Mouse (Mus musculus) kidney, adult 2 months (tissue): ENCODE results near the gene Nedd4. TPM values are rescaled to one million over a fixed set of nuclear protein-coding genes. Genes with fewer than 3 reads are reported as not detected.

Source experiments
- DNase-seq: peaks from one replicate; pipeline ENCODE4 v3.0.0; 2021
- H3K27ac ChIP-seq: fragments of 200-500 bp; 2 replicates; pipeline ENCODE4 v1.5.1; 2012; ENCODE audit warnings: low read depth, low read length, control low read depth, inconsistent platforms; ENCODE audit not compliant: insufficient read depth
- H3K27me3 ChIP-seq: fragments of 200-500 bp; replicated peaks from 2 replicates; pipeline ENCODE4 v1.6.1; 2012; ENCODE audit warnings: mild to moderate bottlenecking, moderate library complexity, low read length, inconsistent platforms; ENCODE audit not compliant: control insufficient read depth, insufficient read depth
- H3K36me3 ChIP-seq: fragments of 200-500 bp; 2 replicates; pipeline ENCODE4 v1.6.1; 2012; ENCODE audit warnings: mild to moderate bottlenecking, moderate library complexity, low read length, inconsistent platforms; ENCODE audit not compliant: control insufficient read depth, insufficient read depth
- H3K4me1 ChIP-seq: fragments of 200-500 bp; 2 replicates; pipeline ENCODE4 v1.6.1; 2011; ENCODE audit warnings: low read length; ENCODE audit not compliant: control insufficient read depth, insufficient read depth
- H3K4me3 ChIP-seq: fragments of 200-500 bp; 2 replicates; pipeline ENCODE4 v1.5.1; 2011; ENCODE audit warnings: mild to moderate bottlenecking, low read depth, low read length, control low read depth; ENCODE audit not compliant: insufficient read depth
- CTCF ChIP-seq: fragments of 200-500 bp; conservative IDR thresholded peaks from 2 replicates; pipeline ENCODE4 v1.5.1; 2011; ENCODE audit warnings: low read depth, mild to moderate bottlenecking, control low read depth, low read length, moderate library complexity, mixed read lengths; ENCODE audit not compliant: insufficient read depth, insufficient read length
- POLR2A ChIP-seq: fragments of 200-500 bp; IDR thresholded peaks from one replicate; pipeline ENCODE4 v1.6.1; 2011; ENCODE audit warnings: low read depth, low read length, control low read depth
- WGBS: fragments of 180-500 bp; shearing (Covaris S2); methylation state at CpG from one replicate; pipeline ENCODE4 v1.1.7; 2018; 5-methylcytosine and 5-hydroxymethylcytosine counted together
- polyA plus RNA-seq: library from polyadenylated mRNA; depleted of rRNA; stranded (reverse); fragments of >200 nt; gene quantifications from 2 replicates; pipeline ENCODE4 v1.2.3, GENCODE M21; 2012

Gene Nedd4
- polyA plus RNA-seq, 1 experiment = 118 TPM

DNA sequence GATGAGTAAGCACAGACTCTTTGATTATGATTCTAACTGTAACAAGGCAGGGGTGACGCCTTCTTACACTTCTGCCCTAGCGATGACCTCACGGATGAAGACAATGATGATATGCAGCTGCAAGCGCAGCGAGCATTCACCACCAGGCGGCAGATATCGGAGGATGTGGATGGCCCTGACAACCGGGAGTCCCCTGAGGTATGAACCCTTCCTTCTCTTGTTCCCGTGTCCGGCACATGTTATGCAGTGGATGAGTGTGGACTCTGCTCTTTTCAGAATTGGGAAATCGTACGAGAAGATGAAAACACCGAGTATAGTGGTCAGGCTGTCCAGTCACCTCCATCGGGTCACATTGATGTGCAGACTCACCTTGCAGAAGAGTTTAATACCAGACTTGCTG is 59.1 kb downstream of the Nedd4 start:
- Histone ChIP-seq H3K36me3 (peaks cover 17% of the 10 kb centered on the region), H3K4me1 (no peaks in the 10 kb centered on the region), H3K4me3 (no peak overlapping the region), H3K27me3 (no peaks in the 10 kb centered on the region), H3K27ac (no peak overlapping the region)
- TF ChIP-seq CTCF = no peak; the same call in 1 of the 2 replicates
- no peak for TF ChIP-seq POLR2A
- WGBS = 79% methylated on average over 14 of the region's 14 CpGs
- DNase-seq = no peak

DNA sequence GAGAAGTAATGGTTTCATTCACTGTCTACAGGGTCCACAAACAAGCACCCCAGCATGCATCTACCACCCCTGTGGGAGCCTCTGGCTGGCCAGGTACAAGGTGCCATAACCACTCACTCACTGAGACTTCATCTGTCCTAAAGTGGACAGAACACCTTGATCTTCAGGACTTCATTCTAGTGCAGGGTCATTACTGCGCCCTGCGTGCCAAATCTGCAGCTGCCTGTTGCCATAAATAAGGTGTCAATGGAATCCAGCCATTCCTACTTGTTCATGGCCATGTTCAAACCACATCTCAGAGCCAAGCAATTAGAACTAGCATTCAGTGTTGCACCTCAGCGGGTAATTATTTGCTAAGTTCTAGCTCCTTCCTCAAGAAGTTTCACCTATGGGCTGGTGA is 60.5 kb downstream of the Nedd4 start:
- Histone ChIP-seq H3K27me3 (no peaks in the 10 kb centered on the region), H3K4me1 (no peaks in the 10 kb centered on the region), H3K27ac (no peak overlapping the region), H3K4me3 (no peak overlapping the region), H3K36me3 (peaks cover 17% of the 10 kb centered on the region)
- DNase-seq = no peak
- TF ChIP-seq POLR2A = no peak
- no peak for TF ChIP-seq CTCF
- 94% methylated on average over 3 of the region's 3 CpGs for WGBS

DNA sequence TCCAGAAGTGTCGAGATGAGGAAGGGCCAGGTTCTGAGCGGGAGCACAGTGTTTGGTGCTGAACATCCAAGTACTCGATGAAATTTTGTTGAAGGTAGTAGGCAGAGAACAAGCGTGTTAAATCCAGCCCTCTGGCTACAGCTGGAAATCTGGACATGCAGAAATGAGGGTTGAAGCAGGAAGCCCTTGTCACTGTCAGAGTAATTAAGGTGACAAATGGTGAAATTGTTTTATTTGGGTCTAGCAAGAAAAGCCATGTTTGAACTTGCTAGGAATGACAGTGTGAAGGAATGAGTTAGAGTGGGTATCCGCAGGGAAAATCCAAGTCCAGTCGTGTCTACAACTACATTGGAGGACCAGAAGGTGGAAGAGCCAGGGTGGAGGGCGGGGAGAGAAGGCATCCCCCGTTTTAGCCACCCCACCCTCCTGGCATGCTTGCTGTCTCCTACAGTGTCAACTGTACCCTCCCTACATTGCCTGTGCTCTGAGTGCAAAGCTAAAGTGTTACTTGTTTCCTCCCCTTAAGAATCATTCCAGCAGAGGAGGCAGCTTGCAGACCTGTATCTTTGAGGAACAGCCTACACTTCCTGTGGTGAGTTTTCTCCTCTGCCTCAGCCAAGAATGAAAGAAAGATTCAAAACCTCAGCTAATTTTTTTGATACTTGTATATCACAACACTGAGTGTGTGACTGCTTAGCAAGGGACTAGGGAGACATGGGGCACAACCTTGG is 62.5 kb downstream of the Nedd4 start:
- Histone ChIP-seq H3K4me3 (no peak overlapping the region), H3K27ac (no peak overlapping the region; the same call in 1 of the 2 replicates), H3K4me1 (no peaks in the 10 kb centered on the region), H3K27me3 (no peaks in the 10 kb centered on the region), H3K36me3 (peaks cover 14% of the 10 kb centered on the region)
- peak; percentile 28 for DNase-seq
- TF ChIP-seq CTCF = no peak
- no peak for TF ChIP-seq POLR2A
- 52% methylated on average over 8 of the region's 8 CpGs for WGBS

GRCm38 (mm10) chr9:72733966-72734365 is 71.8 kb downstream of the Nedd4 start:
- Histone ChIP-seq H3K4me1 (no peaks in the 10 kb centered on the region), H3K27ac (no peak overlapping the region), H3K27me3 (no peaks in the 10 kb centered on the region), H3K36me3 (peaks cover 25% of the 10 kb centered on the region), H3K4me3 (no peak overlapping the region)
- peak; percentile 77 for TF ChIP-seq CTCF
- no peak for TF ChIP-seq POLR2A
- DNase-seq = peak; percentile 52
- 51% methylated on average over 3 of the region's 3 CpGs for WGBS

DNA sequence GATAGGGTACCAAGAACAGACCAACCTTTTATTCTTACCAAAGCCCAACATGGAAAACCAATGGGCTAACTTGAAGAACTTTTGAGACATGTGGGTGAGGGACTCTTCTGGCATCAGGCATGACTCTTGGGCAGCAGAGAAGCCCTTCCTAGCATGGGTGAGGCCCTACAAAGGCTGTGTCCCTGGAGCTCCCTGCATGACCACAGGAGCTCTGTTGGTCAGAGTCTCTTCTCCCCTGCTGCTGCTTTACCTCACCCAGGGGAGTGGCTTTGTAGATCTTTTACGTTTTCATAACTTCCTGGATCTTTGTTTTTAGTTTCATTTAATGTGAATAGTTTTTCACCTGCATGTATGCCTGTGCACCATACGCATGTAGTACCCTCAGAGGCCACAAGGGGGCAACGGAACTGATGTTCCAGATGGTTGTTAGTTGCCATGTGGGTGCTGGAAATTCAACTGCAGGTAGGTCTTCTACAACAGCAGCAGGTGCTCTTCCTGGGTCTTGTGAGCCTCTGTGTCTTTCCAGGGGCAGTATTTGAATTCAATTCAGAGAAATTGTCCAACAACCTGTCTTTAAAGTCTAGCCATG is 73.8 kb downstream of the Nedd4 start:
- WGBS = 62% methylated on average over 3 of the region's 3 CpGs
- no peaks in the 10 kb centered on the region for H3K4me1 ChIP-seq
- DNase-seq = peak; percentile 55
- no peak for TF ChIP-seq POLR2A
- TF ChIP-seq CTCF = peak; percentile 73
- H3K36me3 ChIP-seq = peaks cover 33% of the 10 kb centered on the region
- H3K27me3 ChIP-seq = no peaks in the 10 kb centered on the region
- no peak overlapping the region for H3K27ac ChIP-seq
- no peak overlapping the region for H3K4me3 ChIP-seq

- Histone ChIP-seq H3K27ac (no peak overlapping the region), H3K27me3 (no peaks in the 10 kb centered on the region), H3K4me3 (no peak overlapping the region), H3K4me1 (no peaks in the 10 kb centered on the region), H3K36me3 (peaks cover 20% of the 10 kb centered on the region)
- no peak for TF ChIP-seq CTCF
- no peak for TF ChIP-seq POLR2A
- DNase-seq = no peak
- 98% methylated on average over 6 of the region's 6 CpGs for WGBS
Observed at GRCm38 (mm10) chr9:72741206-72741605, 79.1 kb downstream of the Nedd4 start.

- Histone ChIP-seq H3K4me3 (no peak overlapping the region), H3K36me3 (peaks cover 5% of the 10 kb centered on the region), H3K27me3 (no peaks in the 10 kb centered on the region), H3K4me1 (no peaks in the 10 kb centered on the region), H3K27ac (no peak overlapping the region)
- no peak for DNase-seq
- TF ChIP-seq CTCF (no peak), POLR2A (no peak)
- 80% methylated on average over 5 of the region's 5 CpGs for WGBS
Observed at GRCm38 (mm10) chr9:72746278-72746677, 84.1 kb downstream of the Nedd4 start.

DNA sequence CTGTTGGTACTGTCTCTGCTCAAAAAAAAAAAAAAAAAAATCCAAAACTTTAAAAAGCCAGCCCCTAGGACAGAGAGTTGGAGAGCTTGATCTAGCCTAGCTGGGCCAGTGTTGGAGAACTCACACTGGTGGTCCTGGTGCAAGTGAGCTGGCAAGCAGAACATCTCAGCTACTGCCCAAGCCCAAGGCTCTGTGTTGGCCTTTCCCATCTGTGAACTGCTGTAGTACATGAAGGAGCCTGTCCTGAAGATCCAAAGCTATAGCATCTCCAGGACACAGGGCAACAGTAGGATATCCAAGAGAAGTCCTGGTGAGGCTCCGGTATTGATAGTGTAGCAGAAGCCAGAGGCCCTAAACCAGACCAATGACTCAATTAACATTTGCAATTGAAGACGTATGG is 88.1 kb downstream of the Nedd4 start:
- Histone ChIP-seq H3K4me1 (no peaks in the 10 kb centered on the region), H3K36me3 (peaks cover 3% of the 10 kb centered on the region), H3K4me3 (no peak overlapping the region), H3K27me3 (no peaks in the 10 kb centered on the region), H3K27ac (no peak overlapping the region)
- no peak for TF ChIP-seq POLR2A
- TF ChIP-seq CTCF = no peak
- no peak for DNase-seq
- 71% methylated on average over 2 of the region's 2 CpGs for whole genome bisulfite sequencing
